Mouse (Mus musculus) kidney, postnatal 36 days (tissue): Measurements from ENCODE around the gene Elovl3.
"Not testable (repeated sequence)": the region's sequence is repeated elsewhere in the genome, so short reads cannot be mapped to it uniquely, and the experiment has no call there.

ENCODE experiments used
- DNase-seq, 2 experiments: peaks; one replicate each; pipeline ENCODE4 v3.0.0; 2021 to 2022; ENCODE audit warnings: mixed read lengths in 2 of 2

Elovl3 gene

DNA sequence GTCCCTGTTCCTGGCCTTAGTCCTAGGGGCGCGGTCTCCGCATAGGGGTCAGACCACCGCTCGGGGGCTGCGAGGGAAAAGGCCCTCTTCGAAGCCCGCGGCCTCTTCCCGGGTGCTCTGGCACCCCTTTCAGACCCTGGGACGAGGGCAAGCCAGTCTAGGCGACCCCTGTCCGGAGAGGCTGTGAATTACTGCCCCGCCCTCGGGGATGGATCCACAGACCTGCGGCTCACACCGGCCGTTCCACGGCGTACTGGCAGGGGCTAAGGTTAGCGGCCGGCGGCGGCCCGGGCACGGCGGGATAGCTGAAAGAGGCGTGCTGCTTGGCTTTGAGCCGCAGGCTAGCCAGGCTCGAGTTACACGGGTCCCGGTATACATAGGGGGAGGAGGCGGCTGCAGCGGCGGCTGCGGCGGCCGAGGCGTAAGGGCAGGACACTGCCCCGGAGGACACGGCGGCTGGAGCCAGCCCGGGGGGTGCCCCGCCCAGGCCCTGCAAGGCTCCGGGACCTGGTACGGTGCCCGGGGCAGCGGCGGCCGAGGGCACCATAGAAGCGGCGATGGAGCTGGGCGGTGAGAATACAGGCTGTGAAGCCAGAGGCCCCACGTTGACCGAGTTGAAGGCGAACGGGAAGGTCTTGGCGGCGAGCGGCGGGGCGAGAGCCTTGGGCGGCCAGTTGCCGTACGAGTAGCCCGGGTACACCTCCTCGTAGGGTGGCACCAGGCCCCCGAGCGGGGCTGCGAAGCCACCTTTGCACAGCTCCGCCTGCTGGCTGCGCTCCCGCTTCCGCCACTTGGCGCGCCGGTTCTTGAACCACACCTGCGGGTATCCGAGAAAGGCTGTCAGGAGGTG, 4.3 kb downstream of the Elovl3 start:
- peak; percentile 69 to 86 for DNase-seq

DNA sequence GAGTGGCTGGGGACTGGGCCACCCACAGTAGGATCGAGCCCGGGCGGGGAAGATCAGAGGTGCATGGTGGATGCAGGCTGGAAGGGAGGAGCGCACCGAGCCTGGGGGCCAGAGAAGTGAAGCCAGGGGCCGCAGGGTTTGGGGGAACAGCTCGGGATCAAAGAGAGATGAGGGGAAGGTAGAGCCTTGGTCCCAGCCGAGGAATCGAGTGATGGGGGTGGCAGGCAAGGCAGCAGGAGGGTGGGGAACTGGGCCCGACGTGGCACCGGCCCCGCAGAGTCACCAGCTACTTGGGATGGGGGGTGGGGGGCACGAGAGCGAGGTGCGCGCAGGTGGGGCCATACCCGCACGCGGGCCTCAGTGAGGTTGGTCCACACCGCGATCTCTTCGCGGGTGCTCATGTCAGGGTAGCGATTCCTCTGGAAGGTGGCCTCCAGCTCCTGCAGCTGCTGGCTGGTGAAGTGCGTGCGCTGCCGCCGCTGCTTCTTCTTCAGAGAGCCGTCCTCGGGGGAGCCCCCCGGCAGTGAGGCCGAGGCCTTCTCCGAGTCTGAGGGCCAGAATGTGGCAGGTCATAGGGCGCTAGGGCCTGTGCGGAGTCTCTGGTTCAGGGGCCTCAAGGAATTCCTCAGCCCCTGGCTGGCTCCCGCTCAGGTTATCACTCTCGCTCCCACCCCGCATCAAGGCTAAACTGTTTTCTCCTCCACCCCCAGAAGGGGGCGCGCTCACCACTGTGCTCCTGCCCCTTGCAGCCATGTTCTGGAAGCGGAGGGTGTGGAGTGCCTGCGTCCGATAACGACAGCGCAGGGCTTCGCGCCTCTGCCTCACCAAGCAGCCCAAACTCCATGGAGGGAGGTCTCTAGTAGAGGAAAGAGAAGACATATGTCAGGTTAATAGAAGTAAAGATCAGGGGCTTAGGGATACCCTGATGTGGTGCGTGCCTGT, 5.2 kb downstream of the Elovl3 start:
- peak; percentile 55 to 87 for DNase-seq

DNA sequence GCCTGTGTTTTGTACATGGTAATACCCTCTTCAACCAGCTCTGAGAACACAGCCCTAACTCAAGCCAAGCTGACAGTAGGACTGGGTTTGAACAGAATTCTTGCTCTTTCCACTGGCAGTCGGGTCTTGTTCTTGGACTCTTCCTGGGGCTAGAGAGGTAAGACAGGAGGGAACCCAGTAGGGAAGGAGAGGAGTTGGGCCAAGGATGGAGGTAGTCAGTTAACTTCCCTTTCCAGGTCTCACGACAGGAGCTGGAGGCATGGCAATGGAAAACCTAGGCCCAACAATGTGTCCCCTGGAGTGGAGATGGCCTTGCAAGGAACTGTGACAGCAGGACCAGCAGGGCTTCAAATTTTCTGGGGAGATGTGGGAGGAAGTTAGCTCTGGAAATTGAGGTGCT, 8.6 kb downstream of the Elovl3 start:
- no peak for DNase-seq

GRCm38 (mm10) chr19:46141091-46141490, 9.4 kb downstream of the Elovl3 start:
- no peak for DNase-seq

DNA sequence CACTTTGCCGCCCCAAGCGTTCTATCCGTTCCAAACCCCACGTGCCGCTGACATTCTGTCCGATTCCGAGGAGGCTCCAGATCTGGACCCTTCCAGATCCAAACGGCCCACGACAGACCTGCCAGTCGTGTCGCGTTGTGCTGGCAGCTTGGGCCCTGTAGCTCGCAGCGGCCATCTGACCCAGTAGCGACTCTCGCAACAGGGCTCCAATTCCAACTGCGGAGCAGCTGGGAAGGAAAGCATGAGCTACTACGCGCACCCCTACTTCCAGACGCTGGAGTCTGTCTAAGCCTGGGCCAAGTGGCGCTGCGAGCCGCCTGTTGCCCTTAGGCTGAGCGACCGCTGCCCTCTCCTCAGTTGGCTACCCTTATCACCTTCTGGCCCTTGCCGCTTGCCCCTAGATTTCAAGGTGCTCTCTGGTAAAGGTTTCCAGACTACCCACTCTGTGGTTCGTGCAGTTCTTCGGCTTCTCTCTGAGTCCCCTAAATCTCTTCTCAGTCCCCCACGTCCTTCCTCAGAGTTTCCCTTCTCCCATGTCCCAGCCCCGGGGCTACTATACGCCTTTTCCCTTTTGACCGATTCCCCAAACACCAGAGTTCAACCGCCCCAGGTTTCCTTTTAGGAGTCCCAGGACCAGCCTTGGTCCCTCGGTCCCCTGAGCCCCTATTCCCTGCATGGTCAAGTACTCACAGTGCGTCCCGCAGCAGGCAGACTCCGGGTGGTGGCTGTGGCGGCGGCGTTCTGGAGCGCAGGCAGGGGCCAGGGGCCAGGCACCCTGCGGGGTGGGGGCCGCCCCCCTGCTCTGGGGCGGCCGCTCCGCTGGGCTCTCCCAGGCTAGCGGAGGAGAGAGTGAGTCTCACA, 16.0 kb downstream of the Elovl3 start, which contains the start of gene Pitx3:
Gene Pitx3 (minus strand): TSS at position 816 of the 861 bp plus-strand sequence.
- peak in 1 of 2 experiments; percentile 48 for DNase-seq

- peak; percentile 90 to 93 for DNase-seq
These were observed 16.7 kb downstream of the Elovl3 start for GRCm38 (mm10) chr19:46148372-46148760.

DNA sequence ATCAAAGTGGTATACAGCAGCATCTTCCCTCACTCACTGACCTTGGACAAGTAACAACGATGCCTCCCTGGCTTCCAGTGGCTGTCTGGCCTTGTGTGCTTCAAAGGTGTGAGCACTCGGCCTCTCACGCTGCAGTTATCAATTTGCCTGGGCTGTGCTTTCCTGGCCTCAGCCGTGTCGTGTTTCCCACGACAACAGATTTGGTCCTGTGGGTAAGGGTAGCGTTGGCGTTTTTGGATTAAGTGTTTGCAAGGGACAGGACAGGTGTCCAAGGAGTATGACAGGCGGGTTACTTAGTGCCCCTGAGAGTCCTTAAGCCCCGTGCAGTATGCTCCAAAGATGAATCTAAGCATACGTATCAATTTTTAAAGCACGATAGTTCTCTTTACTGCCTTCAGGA, 17.4 kb downstream of the Elovl3 start:
- DNase-seq, result no peak

DNA sequence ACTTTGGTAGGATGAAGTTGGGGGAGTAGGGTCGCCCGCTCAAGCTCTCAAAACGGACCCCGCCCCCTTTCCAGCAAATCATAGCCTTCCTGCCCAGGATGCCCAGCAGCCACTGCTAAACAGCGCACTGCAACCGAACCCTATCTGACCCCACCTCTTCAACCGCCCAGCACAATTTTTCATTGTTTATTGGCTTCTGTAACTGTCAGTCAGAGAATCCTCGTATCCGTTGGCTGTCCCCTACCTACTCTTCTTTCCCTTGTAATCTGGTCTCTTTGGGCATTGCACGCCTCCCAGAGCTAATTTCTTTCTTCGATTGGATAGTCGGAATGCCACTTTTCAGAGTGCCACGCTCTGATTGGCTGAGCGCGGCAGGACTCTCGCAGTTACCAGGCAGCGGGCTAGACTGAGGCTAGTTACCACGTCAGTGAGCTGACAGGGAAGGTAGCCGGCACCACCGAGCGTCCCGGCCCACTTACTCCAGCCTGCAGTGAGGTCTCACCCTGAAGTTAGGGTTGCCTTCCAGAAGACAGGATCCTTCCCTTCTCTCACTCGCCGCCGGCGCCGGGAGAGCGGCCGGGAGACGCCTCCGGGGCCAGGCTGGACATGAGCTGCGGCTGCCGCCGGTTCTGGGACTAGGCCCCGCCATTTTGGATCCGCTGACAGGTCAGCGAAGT, 20.6 kb downstream of the Elovl3 start, which contains the start of gene Gbf1:
Gene Gbf1 (plus strand): TSS at position 383 of the 677 bp plus-strand sequence.
- peak; percentile 93 to 98 for DNase-seq

GRCm38 (mm10) chr19:46165950-46166349, 34.3 kb downstream of the Elovl3 start:
- no peak for DNase-seq

DNA sequence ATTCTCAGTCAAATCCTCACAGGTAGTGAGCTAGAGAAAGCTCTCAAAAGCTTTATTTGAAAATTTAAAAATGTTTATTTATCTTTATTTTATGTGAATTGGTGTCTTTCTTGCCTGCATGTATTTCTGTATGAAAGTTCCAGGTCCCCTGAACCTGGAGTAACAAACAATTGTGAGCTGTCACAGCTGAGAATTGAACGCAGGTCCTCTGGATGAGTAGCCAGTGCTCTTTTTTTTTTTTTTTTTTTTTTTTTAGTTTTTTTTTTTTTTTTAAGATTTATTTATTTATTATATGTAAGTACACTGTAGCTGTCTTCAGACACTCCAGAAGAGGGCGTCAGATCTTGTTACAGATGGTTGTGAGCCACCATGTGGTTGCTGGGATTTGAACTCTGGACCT, 35.5 kb downstream of the Elovl3 start:
- not testable (repeated sequence) for DNase-seq

DNA sequence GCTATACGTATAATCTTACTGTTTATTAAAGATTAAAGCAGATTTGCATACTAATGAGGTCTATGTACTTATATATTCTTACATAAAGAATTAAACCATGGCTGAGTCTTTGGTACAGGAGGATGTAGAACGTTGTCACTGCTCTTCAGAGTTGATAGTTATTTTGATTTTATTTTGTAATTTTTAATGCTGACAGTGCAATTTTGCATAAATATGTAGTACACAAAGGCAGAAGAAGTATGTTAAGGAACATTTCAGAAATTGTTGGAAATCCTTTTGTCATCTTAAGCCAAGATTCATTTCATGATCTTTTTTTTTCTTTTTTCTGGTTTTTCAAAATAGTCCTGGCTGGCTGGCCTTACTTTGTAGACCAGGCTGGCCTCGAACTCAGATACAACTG, 37.7 kb downstream of the Elovl3 start:
- DNase-seq, result no peak

DNA sequence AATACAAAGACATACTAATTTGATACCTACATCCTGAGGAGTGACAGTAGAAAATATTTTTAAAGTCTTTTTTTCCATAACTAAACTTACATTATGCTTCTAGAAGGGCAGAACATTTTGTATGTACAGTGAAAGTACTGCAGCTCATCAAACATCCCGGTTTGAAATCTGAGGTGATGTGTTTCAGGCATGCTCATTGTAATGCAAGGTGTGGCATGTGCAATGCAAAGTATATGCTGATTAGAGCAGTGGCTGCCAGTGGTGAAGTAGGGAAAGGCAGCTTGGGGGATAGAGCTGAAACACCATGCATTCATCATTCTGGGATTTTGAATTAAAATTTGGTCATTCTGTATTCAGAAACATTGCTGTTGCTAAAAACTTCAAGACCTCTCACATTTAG, 38.2 kb downstream of the Elovl3 start:
- DNase-seq, result no peak

DNA sequence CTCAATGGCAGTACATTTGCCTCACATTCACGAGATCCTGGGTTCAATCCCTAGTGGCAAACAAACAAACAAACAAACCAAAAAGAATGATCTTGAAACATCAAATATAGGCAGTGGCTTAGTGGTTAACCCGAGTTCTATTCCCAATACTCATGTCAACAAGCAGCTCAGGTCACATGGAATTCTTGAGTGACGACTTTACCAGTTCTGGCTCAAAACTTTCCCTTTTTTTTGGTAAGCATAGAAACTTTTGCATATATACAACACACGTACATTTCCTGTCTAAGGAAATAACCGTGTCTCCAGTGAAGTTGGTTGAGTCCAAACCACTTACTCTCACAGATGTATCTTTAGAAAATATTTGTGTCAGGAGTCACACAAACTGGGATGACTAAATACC, 40.8 kb downstream of the Elovl3 start:
- DNase-seq, result no peak

GRCm38 (mm10) chr19:46175173-46175572, 43.5 kb downstream of the Elovl3 start:
- DNase-seq, result no peak

GRCm38 (mm10) chr19:46177046-46177445, 45.3 kb downstream of the Elovl3 start:
- DNase-seq, result no peak

DNA sequence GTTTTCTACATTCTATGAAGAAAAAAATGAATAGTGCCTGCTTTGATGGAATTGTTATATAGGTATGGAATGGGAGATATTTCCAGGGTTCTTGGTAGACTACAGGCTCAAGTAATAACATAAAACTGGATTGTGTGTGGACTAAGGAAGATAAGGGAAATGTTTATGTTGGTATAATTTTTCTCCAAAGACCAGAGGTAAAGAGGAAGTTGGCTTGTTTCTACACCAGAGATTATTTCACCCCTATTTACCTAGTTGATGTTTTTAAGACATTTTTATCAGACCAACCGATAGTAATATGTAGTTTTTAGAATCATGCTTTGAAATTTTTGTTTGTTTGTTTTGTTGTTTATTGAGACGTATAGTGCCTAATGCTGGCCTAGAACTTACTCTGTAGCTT, 48.6 kb downstream of the Elovl3 start:
- no peak for DNase-seq

DNA sequence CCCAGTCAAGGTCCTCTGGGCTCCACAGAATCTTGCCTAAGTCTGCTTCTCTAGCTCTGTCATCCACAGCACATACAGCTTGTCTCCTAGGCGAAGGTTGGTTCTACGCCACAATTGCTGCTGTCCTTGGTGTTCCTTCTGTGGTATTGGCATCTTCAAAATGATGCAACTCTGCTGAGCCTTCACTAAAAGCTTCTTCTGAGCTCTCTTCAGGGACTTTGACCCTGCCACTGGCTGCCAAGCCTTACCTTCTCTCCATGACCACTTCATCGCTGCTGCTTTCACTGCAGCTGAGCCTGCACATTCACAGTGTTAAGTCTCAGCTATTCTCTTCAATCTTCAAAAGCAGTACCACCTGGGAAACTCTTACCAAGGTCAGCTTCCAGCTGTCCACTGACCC, 50.5 kb downstream of the Elovl3 start:
- DNase-seq, result peak; percentile 79 to 80
